Mouse (Mus musculus): ENCODE data around the gene Usp30.

Gene Usp30

DNA sequence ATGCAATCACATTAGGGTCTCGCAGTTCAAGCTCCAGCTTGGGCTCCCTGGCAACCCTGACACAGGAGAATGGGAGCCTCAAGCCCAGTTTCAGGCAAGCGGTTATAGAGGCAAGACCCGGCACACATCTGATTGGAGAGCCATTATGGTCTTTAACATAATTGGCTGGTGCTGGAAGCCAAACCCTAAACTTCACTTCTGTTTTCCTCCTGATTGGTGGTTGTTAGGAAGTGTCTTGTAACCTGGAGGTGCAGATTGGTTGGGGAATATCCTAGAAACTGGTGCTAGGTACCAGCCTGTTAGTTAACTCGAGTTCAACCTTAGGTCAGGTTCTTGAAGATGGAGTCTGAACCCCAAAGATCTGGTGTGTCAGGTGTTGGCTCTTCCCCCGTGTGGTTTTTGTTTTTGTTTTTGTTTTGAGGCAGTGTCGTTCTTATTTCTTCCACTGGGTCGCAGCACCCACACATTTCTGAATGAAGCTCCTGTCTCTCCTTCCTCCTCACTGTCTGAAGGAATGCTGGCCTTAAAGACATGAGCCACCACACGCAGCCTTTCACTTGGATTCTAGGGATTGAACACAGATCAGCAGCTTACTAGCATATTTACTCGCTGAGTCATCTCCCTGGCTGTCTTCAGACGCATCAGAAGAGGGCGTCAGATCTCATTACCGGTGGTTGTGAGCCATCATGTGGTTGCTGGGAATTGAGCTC lies 97.0 kb downstream of the Usp30 start:
- DNase-seq, result no peak

DNA sequence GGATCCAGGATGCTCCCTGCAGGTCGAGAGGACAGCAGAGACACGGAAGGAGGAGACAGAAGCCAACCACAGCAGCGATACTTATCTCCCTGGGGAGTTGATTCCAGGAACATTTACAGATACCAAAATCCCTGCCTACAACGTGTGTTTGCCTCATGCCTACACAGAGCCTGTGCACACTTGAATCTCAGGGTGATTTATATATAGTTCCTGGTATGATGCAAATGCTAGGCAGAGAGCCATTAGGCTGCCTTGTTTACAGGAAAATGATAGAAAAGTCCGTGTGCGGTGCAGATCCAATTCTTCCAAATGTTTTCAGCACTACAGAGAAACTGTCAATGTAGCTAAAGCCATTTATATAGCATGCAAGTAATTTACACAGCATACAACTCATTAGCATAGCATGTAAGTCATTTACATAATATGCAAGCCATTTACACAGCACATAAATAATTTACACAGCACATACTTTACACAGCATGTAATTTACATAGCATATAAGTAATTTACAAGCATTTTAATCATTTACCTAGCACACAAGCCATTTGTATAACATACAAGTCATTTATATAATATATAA lies 97.9 kb downstream of the Usp30 start:
- no peak for DNase-seq

DNA sequence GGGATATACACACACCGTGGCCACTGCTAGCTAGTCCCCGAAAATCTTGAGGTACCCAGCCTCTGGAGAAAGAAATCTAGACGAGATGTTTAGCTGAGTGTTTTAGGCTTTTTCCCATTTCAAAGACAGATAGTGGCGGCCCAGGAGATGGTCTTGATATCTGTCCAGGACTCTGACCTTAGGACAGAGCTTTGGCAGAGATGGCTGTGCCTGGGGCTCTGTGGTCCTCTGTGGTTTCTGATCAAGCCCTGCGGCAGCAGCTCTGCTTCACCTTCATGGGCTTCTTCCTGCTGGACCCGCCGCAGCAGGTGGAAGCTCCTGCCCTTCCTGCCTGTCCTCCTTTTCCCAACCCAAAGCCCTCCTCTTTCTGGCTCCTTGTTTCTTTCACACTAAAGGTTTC lies 105.1 kb downstream of the Usp30 start:
- DNase-seq, result no peak

DNA sequence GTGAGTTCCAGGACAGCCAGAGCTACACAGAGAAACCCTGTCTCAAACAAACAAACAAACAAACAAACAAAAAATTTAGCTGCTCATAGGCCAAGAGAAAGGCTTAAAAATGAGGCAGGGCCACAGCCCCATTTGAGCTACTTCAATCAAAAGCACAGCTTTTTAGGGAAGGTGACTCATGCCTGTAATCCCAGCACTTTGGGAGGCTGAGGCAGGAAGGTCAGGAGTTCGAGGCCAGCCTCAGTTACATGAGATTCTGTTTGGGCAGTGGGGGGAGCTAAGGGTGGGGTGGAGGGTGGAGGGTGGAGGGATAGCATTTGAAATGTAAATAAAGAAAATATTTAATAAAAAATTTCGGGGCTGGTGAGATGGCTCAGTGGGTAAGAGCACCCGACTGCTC lies 107.7 kb downstream of the Usp30 start:
- DNase-seq, result no peak

DNA sequence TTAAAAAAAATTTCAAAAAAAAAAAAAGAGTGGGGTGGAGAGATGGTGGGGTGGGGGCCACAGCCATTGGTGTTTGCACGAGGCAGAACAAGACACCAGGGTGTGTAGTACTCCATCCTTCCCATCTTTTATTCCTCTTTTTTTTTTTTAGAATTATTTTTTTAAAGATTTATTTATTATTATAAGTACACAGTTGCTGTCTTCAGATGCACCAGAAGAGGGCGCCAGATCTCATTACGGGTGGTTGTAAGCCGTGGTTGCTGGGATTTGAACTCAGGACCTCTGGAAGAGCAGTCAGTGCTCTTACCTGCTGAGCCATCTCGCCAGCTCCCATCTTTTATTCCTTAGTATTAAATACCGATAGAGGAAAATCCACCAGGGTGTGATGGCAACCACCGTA lies 108.2 kb downstream of the Usp30 start:
- no peak for DNase-seq

DNA sequence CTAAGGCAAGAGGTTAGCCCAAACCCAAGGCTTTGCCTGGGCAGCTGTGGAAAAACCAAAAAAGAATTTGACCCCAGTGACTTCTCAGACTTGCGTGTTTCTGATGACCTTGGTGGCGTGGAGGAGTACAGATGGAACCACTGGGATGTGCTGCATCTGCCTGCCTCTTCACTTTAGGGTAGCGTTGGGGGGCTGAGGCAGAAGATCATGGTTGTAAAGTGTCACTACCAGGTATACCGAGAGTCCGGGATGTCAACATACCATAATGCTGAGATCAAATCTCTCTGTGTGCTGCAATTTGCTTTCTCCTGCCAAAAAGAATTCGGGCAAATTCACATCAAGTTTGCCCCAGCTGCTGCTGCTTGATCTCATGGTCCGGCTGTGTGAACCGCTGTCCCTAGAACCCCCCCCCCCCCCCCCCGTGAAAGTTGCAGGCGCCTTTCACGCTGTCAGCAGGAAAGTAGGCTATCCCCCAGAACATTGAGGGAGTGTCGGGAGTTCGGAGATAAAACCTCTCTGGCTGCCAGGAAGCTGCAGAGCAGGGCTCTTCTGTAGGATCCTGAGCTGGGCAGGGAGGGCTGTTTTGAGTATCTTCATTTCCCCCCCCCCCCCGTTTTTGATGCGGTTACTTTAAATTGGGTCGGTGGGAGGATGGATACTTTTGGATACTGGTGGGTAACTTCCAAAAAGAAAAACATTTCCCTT lies 108.8 kb downstream of the Usp30 start:
- no peak for DNase-seq

All from thymus, postnatal 4 days (tissue).